Mouse (Mus musculus) kidney, postnatal 4 days (tissue): Measurements from ENCODE around the gene Tsen2.

Experiments
- DNase-seq, 2 experiments: peaks; one replicate each; pipeline ENCODE4 v3.0.0; 2021; ENCODE audit warnings: mixed read lengths in 2 of 2

Gene Tsen2

GRCm38 (mm10) chr6:115542341-115542740 is 2.1 kb upstream of the Tsen2 start:
- DNase-seq = no peak

GRCm38 (mm10) chr6:115546276-115546675 is 1.8 kb downstream of the Tsen2 start:
- DNase-seq = peak; percentile 74 to 78

GRCm38 (mm10) chr6:115555485-115555884 is 11.0 kb downstream of the Tsen2 start:
- DNase-seq = no peak

GRCm38 (mm10) chr6:115558176-115558575 is 13.7 kb downstream of the Tsen2 start:
- DNase-seq = no peak

GRCm38 (mm10) chr6:115559651-115560632 is 15.5 kb downstream of the Tsen2 start:
- DNase-seq = peak; percentile 58 to 71

GRCm38 (mm10) chr6:115565479-115566045 is 21.1 kb downstream of the Tsen2 start:
- no peak for DNase-seq

- DNase-seq = no peak
These were observed 29.7 kb downstream of the Tsen2 start for GRCm38 (mm10) chr6:115574171-115574570.

- DNase-seq = no peak
These were observed 32.9 kb downstream of the Tsen2 start for GRCm38 (mm10) chr6:115577407-115577806.

- DNase-seq = no peak
These were observed 33.5 kb downstream of the Tsen2 start for GRCm38 (mm10) chr6:115577941-115578340.

- no peak for DNase-seq
These were observed 36.3 kb downstream of the Tsen2 start for GRCm38 (mm10) chr6:115580810-115581209.

GRCm38 (mm10) chr6:115582328-115583115 is 38.1 kb downstream of the Tsen2 start:
- no peak for DNase-seq

GRCm38 (mm10) chr6:115583430-115584125 is 39.1 kb downstream of the Tsen2 start:
- DNase-seq = no peak

GRCm38 (mm10) chr6:115584176-115584575 is 39.7 kb downstream of the Tsen2 start:
- no peak for DNase-seq

GRCm38 (mm10) chr6:115586321-115586720 is 41.9 kb downstream of the Tsen2 start:
- no peak for DNase-seq

GRCm38 (mm10) chr6:115591692-115592359 is 47.4 kb downstream of the Tsen2 start:
- DNase-seq = no peak

- peak; percentile 29 to 62 for DNase-seq
These were observed 48.0 kb downstream of the Tsen2 start, which contains the start of gene Mkrn2os for GRCm38 (mm10) chr6:115592458-115592857. Gene Mkrn2os, minus strand, starts transcription at chr6:115592576.

GRCm38 (mm10) chr6:115593252-115593651 is 48.8 kb downstream of the Tsen2 start:
- DNase-seq = no peak

- no peak for DNase-seq
These were observed 50.0 kb downstream of the Tsen2 start for GRCm38 (mm10) chr6:115594463-115594862.

- no peak for DNase-seq
These were observed 51.2 kb downstream of the Tsen2 start for GRCm38 (mm10) chr6:115595667-115596066.

- no peak for DNase-seq
These were observed 56.9 kb downstream of the Tsen2 start for GRCm38 (mm10) chr6:115601322-115601714.

- peak; percentile 89 to 93 for DNase-seq
These were observed 57.5 kb downstream of the Tsen2 start, which contains the start of gene Mkrn2 for GRCm38 (mm10) chr6:115601715-115602523. Gene Mkrn2, plus strand, starts transcription at chr6:115601902.
